Mouse (Mus musculus): ENCODE measurements around the gene Gm10382. TPM values are rescaled to one million over a fixed set of nuclear protein-coding genes. Genes with fewer than 3 reads are reported as not detected.
A peak's percentile ranks its signal among the peaks of the same experiment; 100 is the strongest.

Gene Gm10382
- total RNA-seq (2017), result 1.2 TPM in 1 of 2 replicates, not detected in the other

DNA sequence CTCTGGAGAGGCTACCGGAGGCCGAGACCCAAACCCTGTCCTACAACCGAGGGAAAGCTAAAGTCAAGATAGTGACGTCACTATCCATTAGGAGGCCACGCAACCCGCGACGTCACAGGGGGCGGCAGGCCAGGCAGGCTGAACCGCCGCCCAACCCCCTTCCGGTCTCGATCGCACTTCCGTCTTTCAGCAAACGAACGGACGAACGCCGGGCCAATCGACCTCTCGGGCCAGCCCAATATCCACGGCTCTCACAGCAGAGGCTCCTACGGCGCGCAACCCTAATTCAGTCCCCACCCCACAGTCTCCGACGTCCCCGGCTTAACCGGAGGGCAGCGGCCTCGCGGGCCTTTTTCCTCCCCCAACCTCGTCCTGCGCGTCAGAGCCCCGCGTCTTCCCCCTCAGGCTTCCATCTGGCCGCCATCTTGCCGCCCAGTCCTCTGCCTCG lies at the start of gene Gm10382:
TSS of gene Gm10382 (plus strand) at position 192 of the 448 bp plus-strand sequence.
- peak; percentile 43 for ATAC-seq (replicated peaks; ENCODE audit: low read depth, poor library complexity, severe bottlenecking)

DNA sequence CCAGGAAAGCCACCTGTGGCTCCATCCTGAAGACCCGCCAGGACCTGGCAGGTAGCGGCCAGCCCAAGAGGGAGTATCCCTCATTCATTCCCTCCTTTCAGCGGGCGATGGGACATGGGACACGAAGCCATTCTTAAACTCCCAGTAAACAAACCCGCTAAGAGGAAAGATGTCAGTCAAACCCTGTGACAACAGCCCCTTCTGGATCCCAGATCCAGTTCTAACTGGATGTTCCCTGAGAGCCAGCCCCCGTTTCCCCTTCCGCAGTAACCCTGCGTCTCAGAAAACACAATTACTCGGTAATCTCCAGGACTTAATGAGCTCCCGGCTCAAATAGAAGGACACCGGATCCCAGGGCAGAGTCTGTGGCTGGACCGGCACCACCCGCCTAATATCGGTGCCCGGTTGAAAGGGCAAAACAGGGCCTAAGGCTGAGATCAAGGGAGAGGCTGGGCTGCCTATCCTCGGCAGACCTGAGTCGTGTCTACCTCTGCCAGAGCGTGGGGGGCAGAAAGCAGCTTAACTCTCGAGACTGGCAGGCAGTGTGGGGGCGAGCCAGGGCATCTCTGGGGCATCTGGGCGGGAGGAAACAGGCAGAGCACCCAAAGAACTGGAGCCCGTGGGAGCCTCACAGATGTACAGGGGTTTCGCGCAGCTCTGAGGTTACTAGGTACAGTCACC lies 49.1 kb upstream of the Gm10382 start:
- ATAC-seq (replicated peaks; ENCODE audit: low read depth, poor library complexity, severe bottlenecking), result no peak

DNA sequence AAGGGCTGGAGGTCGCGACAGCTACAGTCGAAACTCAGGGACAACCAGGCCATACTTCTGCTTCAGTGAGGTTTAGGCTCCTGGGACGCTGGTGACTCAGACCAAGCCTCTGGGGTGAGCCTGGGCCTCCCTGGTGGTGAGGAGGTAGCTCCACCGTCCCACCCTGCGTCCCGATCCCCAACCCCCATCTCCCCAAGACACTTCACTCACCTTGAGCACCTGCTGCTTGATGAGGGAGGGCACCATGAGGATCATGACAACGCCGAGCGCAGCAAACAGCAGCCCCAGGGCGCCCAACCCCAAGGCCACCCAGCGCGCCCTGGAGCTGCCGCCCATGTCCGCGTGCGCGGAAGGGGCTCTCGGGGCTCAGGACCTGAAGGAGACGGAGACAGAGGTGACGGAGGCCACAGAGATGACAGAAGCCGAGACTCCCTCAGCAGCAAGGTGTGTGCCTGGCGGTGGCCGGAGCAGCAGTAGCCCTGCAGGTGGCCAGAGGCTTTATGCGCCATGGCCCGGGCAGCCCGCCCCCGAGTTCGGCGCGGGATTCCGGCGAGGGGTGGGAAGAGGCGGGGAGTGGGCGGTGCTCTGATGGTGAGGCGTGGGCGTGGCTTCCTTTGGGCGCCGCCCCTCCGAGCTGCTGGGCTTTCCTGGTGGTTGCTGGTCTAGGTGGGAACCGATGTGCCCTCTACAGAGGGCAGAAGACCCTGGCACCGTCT lies 48.4 kb upstream of the Gm10382 start, which contains the start of gene Scarb1:
TSS of gene Scarb1 (minus strand) at position 548 of the 716 bp plus-strand sequence.
- peak; percentile 63 for ATAC-seq (replicated peaks; ENCODE audit: low read depth, poor library complexity, severe bottlenecking)

DNA sequence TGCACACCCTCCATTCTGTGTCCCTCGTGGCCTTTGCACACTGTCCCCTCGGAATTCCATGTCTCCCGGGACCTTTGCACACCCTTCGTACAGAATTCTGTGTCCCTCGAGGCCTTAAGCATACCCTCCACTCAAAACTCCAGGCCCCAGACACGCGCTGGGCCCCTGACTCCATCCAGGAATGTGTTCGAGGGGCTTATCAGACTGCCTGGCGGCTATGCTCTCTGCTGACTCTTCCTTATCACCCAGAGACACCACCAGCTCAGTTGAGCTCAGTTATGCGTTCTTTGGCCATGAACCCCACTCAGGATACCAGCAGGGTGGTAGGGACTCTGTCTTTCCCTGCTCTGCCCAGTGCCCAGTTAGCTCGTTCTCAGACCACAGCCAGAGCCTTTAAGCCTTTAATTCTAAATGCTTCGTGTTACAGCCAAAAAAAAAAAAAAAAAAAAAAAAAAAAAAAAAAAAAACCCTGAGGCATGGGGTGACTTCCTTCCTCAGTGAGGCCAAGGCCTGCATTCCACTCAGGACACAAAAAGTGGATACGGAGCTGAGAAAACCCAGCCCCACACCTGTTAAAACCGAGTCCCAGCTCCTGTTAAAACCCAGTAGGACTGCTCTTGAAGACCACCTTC lies 47.5 kb upstream of the Gm10382 start:
- ATAC-seq (replicated peaks; ENCODE audit: low read depth, poor library complexity, severe bottlenecking), result 0 out of 2 replicates have a peak, but pooled peaks have one; percentile 19

DNA sequence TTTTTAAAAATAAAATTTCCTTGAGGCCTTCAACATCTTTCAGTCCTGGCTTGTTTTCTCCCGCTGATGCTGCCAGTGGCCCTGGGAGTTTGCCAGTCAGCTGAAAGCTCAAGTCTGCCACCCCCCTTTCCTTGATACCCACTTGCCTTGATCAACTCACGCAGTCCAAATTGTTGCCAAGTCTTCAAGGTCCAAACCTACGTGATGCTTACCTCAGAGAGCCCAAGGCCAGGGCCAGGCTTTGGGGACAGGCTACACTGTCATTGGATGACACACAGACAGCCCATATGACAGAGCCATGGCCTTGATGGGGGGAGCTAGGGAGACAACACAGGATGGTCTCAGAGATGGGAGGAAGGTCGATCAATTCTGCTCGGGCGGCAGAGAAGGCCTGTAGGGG lies 44.8 kb upstream of the Gm10382 start:
- no peak for ATAC-seq (replicated peaks; ENCODE audit: low read depth, poor library complexity, severe bottlenecking)

DNA sequence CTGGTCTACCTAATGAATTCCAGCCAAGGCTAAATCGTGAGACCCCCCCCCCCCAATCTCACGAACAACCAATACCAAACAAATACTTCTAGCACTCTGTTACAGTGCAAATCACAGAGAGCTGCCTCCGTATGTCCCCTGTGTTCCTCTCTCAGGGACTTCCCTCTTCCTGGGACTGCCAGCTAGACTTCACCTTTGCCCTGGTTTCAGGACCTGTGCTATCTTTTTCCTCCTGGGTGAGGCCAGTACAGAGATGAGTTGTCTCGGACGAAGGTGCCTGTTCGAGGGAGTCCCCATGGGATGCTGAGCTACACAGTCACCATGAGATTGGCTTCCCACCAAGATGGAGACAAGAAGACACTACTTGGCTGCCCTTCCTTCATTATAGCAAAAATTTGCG lies 41.1 kb upstream of the Gm10382 start:
- no peak for ATAC-seq (replicated peaks; ENCODE audit: low read depth, poor library complexity, severe bottlenecking)

DNA sequence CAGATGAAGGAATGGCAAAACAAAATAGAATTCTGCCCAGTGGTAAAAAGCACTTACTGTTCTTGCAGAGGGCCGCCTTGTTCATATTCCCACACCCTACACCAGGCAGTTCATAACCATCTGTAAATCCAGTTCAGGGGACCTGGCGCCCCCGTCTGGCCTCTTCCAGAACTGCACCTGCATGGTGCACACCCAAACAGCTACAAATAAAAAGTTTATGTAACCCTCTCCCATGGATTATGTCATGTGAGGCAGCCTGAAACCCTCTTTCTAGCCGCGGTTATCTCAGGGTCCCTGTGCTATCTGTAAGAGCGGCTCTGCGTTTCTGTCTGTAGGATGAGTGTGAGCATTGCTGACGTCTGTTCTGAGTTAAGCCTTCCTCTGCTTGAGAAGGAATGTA lies 40.6 kb upstream of the Gm10382 start:
- ATAC-seq (replicated peaks; ENCODE audit: low read depth, poor library complexity, severe bottlenecking), result peak; percentile 62

DNA sequence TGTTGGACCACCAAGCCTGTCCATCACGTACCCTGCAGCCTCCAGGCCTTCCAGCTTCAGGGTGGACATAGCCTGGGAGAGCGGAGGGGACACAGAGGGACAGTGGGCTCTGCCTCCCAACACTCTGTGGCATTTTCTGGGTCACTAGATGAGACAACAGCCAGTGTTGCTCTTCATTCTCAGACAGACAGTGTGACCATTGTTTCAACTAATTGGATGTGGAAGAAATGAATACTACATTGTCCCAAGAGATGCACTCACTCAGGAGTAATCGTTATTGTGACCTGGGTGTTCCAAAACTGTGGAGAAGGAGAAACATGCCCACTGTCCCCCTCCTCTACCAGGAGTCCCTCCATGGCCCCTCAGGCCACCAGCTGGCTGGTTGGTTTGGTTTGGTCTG lies 39.7 kb upstream of the Gm10382 start:
- no peak for ATAC-seq (replicated peaks; ENCODE audit: low read depth, poor library complexity, severe bottlenecking)

DNA sequence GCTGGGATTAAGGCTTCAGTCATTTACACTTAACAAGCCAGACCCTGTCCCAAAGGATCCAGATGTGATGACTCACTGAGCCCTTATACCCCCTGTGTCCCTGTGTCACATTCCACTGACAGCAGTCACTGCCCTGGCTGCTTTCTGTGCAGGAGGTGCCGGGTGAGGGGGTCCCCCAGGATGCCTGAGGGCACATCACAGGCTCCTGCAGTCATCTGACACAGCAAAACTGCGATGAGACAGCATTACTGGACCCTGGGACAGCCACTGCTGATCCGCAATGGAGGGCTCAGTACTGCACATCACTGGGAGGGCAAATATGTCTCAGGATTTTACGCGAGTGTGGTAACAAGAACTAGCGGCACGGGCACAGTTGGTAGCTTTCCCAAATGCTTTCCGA lies 38.1 kb upstream of the Gm10382 start:
- ATAC-seq (replicated peaks; ENCODE audit: low read depth, poor library complexity, severe bottlenecking), result no peak

DNA sequence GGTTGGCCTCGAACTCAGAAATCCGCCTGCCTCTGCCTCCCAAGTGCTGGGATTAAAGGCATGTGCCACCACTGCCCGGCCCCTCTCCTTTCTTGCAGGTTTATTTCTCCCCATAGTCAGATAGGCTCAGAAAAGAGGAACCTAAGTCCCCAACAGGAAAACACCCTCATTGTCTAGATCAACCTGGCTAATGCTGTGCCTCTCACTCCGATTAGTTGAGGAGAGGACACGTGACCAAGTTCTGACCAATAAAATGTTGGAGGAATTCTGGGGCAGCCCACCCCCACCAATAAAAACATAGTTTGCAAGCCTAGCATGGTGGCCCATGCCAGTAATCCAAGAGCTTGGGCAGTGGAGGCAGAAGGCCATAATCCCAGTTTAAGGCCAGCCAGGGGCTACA lies 37.2 kb upstream of the Gm10382 start:
- peak; percentile 55 for ATAC-seq (replicated peaks; ENCODE audit: low read depth, poor library complexity, severe bottlenecking)

DNA sequence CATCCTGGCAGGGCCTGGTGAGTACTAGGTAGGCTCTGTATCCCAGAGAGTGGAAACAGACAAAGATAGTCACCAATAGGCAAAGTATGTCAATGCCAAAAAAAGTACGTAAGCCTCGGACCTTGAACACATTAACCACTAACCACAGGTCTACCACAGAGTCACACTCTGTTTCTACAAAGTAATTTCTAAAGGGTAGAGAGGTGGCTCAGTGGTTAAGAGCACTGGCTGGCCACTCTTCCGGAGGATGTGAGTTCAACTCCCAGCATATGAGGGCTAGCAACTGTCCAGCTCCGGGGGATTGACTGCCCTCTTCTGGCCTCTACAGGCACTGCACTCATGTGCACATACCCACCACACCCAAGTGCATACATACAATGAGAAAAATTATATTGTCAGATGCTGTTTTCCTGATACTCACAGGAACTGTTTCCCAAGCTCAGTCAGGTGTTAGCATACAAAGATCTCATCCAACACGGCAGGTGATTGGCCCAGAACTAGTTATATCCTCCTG lies 36.3 kb upstream of the Gm10382 start:
- no peak for ATAC-seq (replicated peaks; ENCODE audit: low read depth, poor library complexity, severe bottlenecking)

DNA sequence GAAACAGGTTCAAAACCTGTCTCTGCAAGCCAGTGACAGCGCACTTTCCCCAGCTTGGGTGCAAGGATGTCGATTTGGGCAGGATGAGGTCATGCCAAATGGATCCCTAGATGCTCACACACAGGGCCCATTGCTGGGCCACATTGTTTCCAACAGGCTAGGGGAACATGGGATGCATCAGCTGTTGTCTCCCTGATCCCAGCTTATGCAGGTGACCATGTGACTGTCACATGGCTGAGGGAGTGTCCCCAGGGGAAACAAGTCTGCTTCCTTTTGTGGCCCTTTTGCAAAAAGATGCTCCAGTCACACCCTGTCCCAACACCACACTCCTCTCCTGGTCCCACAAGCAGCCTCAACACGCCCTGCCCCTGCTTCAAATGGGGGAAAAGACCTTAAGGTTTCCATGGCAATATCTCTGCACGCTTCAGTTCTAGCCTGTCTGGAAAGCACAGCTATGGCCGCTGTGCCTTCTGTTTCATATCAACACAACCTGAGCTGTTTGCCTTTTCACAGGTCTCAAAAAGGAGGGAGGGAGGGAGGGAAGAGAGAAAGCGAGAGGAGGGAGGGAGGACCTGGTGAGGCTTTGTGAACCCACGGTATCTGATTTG lies 34.1 kb upstream of the Gm10382 start:
- no peak for ATAC-seq (replicated peaks; ENCODE audit: low read depth, poor library complexity, severe bottlenecking)

DNA sequence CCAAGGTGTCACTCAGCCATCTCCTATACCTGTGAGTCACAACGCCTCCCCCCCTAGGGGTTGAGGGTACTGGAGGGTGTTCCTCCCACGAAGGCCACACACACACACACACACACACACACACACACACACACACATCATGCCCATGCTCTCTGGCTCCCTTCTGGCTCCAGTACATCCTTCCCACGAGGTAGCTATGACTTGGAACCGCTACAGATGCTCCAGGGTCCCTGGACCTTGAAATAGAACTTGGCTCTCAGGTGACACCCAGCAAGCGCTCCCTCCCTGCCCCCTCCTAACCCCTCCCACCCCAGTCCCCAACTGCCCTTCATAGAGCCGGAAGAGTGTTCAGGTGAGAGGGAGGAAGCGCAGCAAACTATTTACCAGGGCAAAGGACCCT lies 33.5 kb upstream of the Gm10382 start:
- ATAC-seq (replicated peaks; ENCODE audit: low read depth, poor library complexity, severe bottlenecking), result no peak

DNA sequence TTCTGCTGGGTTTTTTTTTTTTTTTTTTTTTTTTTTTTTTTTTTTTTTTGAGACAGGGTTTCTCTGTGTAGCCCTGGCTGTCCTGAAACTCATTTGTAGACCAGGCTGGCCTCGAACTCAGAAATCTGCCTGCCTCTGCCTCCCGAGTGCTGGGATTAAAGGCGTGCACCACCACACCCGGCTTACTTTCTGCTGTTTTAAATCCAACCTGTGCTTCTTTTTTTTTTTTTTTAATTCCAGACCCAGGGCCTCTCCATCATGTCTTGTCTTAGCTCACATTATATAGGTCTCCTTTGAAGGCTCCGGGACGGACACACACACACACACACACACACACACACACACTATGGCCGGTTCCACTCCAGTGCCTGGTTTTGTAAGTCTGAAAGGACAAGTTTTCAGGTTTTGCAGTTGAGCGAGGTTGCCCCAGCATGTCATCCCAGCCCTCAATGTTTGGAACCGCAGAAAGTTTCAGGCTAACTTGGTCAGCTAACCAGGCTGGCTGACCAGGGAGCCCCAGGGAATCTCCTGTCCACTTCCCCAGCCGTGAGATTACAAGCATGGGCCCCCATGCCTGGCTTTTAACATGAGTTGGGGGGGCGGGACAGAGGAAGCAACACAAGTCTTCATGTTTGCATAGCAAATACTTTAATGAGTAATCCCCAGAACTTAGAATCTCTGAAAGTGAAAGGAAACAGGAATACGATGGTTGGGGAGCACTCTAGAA lies 31.4 kb upstream of the Gm10382 start:
- peak; percentile 31; the same call in 1 of the 2 replicates for ATAC-seq (replicated peaks; ENCODE audit: low read depth, poor library complexity, severe bottlenecking)

DNA sequence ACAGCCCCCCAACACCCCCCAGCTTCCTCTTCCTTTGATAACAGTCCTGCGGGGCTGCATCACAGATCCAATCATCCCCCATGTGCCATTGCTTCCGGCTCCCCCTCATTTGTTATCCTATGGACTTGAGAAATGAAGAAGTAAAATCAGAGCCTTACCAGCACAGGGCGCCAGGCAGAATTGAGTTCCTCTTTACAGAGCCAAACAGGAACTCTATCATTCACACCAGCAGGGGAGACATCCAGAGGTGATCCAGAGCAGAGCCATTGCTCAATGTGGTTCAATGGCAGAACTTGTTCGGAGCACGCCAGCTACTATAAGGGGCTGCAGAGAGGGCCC lies 30.9 kb upstream of the Gm10382 start:
- peak; percentile 95 for ATAC-seq (replicated peaks; ENCODE audit: low read depth, poor library complexity, severe bottlenecking)

DNA sequence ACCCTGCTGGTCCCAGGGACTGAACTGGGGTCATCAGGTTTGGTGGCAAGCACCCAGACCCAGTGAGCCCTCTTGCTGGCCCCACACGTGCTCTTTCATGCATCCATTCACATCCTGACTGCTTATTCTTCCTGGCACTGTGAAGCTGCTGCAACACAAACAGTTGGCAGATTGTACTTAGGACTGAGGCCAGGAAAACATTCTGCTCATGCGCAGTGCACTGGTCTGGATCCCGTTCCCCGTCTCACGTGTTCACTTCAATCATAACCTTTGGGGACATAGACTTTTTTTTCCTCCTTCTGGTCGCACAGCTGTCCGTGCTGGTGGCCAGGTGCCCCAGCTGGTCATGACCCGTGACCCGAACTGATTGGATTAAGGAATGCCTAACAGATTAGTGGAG lies 28.6 kb upstream of the Gm10382 start:
- ATAC-seq (replicated peaks; ENCODE audit: low read depth, poor library complexity, severe bottlenecking), result no peak

DNA sequence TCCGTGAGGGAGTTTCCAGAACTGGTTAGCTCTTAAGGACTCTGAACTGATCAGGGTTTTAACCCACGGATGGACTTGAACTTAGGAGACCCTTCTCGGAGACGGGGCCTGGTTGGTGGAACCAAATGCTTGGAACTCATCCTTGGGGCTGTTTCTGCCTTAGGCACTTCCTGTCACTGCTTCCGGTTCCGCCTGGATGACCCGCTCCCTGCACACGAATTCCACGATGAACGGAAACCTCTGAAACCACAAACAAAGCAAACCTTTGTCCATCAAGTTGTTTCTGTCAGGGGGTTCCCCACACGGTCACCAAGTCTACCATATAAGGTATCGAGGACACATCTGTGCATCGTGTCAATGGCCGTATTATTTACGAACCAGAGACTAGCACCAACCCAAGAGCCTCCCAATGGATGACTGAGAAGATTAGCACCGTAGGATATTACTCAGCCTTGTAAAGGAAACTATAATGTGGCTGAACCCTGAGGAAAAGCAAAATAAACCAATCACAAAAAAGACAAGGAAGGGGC lies 28.1 kb upstream of the Gm10382 start:
- no peak for ATAC-seq (replicated peaks; ENCODE audit: low read depth, poor library complexity, severe bottlenecking)

DNA sequence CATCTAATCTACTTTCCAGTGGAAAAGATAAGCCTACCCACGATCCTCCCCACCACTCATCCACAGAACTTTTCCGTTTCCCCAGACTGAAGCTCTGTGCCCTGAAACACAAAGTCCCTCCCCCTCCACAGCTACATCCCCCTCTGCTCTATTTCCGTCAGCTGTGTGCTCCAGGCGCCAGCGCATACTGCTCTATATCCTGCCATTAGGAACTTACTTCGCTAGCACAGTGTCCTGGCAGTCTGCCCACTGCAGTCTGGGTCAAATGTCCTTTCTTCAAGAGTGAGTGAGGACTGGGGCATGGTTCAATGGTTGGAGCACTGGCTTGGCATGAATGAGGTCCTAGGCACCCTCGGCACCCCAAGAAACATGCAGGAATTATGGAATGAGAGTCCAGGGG lies 25.2 kb upstream of the Gm10382 start:
- ATAC-seq (replicated peaks; ENCODE audit: low read depth, poor library complexity, severe bottlenecking), result 0 out of 2 replicates have a peak, but pooled peaks have one; percentile 21

DNA sequence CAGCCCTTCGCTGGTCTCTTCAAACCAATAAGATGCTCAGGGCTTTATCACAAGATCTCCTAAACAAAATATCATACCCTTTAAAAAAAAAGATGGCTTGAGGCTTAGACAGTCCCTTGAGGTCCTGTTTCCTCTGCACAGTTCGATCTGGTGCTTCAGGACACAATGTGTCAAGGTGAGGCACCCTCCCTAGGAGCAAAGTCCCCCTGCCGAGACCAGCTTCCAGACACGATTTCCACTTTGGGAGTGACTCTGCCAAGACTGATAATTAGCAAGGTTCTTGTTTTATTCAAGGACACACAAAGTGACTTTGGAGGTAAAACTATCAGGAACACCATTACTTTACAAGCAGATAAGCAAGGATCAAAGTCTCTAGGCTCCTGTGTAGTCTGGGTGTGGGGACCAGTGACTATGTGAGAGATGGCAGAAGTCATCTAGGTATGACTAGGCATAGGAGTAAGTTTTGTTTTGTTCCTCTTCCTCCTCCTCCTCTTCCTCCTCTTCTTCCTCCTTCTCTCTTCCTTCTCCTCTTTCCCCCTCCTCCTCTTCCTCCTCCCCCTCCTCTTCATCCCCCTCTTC lies 24.2 kb upstream of the Gm10382 start:
- no peak for ATAC-seq (replicated peaks; ENCODE audit: low read depth, poor library complexity, severe bottlenecking)

All from common myeloid progenitor, adult 5-6 weeks (primary cell).